Mouse (Mus musculus) olfactory bulb, adult 2 months (tissue): ENCODE data around the gene Sec14l1.

ENCODE experiments used
- CTCF ChIP-seq: fragments of 200-500 bp; IDR thresholded peaks from 2 replicates; pipeline ENCODE4 v1.5.1; 2012; ENCODE audit warnings: low read depth, mild to moderate bottlenecking, low read length, moderate library complexity; ENCODE audit not compliant: insufficient read depth
- POLR2A ChIP-seq: fragments of 200-500 bp; IDR thresholded peaks from 2 replicates; pipeline ENCODE4 v1.6.1; 2012; ENCODE audit warnings: mild to moderate bottlenecking, low read depth, low read length, moderate library complexity; ENCODE audit not compliant: insufficient read depth

DNA sequence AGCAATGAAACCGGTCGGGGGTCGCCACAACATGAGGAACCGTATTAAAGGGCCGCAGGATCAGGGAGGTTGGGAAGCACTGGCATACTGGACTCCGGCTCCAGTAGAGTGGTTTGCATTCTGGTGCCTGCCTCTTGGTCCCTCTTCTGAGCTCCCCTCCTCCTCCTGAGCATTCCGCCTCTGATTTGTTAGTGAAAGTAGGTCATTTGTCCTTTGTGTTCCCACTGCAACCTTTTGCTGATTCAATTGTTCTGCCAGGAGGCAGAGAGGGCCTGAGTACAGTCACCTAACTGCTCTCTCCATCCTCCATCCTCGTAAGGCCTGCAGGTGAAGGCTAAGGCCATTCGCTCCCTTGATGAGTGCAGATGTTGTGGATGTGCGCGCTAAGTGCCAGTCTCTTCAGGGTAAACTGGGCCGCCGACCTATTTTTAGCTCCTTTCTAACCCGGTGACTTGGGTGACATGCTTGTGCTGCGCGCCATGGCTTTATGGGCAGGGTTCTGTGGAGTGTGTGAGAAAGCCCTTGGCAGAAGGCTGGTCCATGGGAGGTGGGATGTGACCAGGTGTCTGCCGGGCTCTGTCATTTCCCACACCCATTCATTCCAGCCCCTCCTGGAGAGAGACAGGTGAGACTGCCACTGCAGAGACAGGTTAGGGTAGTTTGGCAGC, 8.6 kb downstream of the Sec14l1 start:
- TF ChIP-seq CTCF (no peak), POLR2A (no peak)
